Mouse (Mus musculus) liver, adult 2 months (tissue): ENCODE results near the gene Spata13.

Experiments
- CTCF ChIP-seq: fragments of 200-500 bp; IDR thresholded peaks from 2 replicates; pipeline ENCODE4 v1.5.1; 2011; ENCODE audit warnings: low read depth, low read length, control low read depth
- POLR2A ChIP-seq: fragments of 200-500 bp; IDR thresholded peaks from 2 replicates; pipeline ENCODE4 v1.6.1; 2011; ENCODE audit warnings: low read length, control low read depth; ENCODE audit not compliant: insufficient read depth; ENCODE audit errors: extremely low read depth

GRCm38 (mm10) chr14:60757265-60757664 lies 123.5 kb downstream of the Spata13 start:
- TF ChIP-seq CTCF: no peak
- TF ChIP-seq POLR2A: no peak
